Mouse (Mus musculus) c-Kit-positive CD71-positive TER-119-negative erythroid progenitor cells, embryonic 14.5 days (primary cell): ENCODE measurements around the gene Pnmal2.

Source experiments
- DNase-seq: peaks from one replicate; pipeline ENCODE4 v3.0.0-alpha.2; 2013; ENCODE audit warnings: low read depth

Pnmal2 gene

DNA sequence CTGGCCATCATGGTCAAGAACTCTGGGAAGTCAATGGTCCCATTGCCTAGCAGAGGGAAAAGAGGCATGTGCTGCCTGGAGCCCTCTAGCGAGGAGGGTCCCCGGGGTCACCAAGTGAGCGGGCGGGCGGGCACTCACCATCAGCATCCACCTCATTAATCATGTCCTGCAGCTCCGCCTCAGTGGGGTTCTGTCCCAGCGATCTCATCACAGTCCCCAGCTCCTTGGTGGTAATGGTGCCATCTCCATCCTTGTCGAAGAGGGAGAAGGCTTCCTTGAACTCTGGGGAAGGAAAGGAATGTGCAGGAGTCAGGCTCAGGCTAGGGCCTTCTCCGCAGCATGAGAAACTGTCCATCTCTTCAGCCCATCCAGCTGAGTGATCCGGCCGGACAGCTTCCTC is 27.0 kb upstream of the Pnmal2 start:
- no peak for DNase-seq

DNA sequence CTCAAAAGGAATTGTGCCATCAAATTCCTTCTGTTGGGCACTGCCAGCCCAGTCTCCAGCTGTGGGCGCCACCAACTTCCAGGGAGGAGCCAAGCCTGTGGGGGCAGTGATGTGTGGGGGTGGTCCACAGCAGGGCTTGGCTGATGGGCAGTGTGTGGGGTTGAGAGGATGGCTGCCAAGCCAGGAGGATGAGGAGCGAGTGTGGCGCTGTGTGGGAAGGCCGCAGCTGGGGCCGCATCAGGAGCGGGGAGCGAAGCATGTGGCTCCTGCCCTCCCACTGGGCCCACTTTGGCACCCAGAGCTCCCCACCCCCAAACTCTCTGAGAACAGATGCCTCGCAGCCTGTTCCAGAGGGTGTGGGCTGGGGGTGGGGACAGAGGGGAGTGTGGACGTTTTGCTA is 26.5 kb upstream of the Pnmal2 start:
- DNase-seq = no peak

GRCm38 (mm10) chr7:16918670-16919069 is 25.8 kb upstream of the Pnmal2 start:
- DNase-seq = no peak

DNA sequence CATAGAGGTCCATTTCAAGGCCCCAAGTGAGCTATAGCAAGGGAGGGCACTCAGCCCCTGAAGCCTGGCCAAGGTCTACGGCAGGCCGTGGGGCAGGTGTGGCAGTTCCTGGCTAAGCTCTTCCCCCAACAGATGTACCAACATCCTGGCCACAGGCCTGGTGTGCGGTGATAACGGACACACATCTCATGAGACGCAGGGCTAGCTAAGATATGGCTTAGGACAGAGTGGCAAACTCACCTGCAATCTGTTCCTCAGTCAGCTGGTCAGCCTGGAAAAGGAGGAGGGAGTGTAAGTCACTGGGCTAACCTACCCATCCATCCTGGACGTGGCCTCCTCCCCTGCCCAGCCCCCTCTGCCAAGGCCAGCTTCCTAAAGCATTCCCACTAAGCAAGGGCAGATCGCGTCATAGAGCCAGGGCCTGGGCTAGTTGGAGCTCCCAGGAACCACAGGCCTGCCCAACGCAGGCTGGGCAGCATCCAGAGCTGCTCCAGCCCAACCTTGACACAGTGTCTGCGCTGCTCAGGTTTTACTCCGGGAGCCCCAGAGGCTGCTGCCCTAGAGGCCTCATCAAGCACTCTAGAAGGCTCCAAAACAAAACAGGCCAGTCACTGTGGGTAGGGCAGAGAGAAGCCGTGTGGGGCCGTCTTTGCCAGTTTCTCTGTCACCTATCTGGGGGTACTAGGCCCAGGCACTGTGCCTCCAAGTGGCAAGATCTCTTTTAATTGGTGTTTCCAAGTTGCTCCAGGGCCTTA is 24.9 kb upstream of the Pnmal2 start:
- no peak for DNase-seq

DNA sequence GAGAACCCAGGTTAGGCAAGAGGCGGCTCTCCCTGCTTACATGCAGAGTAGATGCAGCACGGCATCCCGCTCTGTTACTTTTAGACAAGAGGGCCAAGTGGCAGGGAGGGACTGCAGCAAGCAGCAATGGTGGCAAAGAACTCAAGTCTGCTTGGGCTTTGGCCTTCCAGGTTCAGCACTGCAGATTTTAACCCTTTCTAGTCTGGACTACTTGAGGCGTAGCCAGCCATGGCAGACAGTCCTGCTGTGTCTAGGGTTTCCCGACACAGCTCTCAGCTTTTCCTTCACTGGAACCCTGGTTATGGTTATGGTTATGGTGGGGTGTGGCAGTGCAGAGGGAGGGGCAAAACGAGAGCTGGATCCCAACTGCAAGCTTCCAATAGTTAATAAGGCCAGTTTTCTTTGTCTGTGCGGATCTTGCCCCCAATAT is 24.3 kb upstream of the Pnmal2 start:
- no peak for DNase-seq

DNA sequence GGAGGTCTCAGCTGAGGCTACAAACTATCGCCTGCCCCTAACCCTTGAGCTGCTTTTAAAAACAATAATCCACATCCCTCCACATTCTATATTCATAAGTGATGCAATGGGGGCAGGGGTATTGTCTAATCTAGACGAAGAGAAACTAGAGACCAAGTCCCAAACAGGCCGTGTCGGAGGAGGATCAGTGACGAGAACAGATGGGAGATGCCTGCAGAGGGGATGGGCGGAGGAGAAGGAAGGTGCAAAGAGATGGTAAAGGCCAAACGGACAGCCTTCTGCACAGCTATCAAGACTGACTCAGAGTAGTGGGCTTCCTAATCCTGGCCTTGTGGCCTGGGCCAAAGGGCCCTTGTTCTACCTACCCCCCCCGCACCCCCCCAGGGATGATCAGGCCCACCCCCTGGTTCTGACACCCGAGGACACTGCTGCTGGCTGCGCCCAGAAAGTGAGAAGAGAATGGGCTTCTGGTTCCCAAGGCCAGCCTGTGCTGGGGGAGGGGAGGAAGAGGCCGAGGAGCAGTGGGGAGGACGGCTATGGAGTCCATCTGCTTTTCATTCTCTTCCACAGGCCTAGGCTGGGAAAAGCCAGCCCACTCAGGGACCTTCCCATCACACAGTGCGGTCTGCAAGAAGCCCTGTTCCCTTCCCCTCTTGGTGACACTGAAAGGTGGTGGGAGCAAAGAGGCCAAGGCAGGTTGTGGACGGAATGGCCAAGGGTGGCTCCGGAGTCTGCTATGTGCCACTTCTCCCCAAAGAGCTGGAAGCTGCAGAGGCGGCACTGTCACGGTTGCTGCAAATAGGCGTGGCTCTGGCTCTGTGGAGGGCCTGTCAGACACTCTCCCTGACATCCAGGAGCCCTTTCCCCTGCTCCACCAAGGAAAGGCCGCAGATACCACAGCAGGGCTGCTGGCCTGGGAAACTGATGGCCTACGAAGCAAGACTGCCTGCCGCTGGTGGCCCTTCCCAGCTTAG is 23.4 kb upstream of the Pnmal2 start:
- DNase-seq = no peak

- DNase-seq = no peak
These were observed 22.6 kb upstream of the Pnmal2 start for GRCm38 (mm10) chr7:16921881-16922335.

DNA sequence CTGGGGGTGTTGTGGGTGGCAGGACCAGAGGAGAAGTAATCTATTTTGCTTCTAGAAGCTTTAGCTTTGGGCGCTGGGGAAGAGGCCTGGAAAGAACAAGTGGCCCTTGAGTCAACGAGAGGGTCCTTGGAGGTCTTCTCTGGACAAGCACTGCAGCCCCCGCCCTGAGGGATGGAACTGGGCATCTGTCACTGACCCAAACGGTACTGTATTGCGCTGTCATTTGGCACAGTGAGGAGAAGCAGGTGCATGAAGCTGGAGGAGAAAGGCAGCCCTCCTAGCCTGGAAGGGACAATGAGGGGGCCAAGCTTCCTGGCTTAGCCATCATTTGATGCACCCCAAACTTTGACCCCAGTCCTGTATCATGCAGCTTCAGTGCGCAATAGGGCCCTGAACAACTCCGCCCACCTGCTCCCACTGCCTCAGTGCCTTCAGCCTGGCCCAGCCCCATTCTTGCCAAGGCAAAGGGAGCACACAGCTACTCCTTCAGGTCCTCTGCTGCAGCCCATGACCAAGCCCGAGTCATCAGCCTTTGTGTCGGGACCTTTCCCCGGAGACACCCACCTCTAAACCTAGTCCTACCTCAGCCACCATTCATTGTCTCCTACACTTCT is 22.0 kb upstream of the Pnmal2 start:
- peak; percentile 39 for DNase-seq

DNA sequence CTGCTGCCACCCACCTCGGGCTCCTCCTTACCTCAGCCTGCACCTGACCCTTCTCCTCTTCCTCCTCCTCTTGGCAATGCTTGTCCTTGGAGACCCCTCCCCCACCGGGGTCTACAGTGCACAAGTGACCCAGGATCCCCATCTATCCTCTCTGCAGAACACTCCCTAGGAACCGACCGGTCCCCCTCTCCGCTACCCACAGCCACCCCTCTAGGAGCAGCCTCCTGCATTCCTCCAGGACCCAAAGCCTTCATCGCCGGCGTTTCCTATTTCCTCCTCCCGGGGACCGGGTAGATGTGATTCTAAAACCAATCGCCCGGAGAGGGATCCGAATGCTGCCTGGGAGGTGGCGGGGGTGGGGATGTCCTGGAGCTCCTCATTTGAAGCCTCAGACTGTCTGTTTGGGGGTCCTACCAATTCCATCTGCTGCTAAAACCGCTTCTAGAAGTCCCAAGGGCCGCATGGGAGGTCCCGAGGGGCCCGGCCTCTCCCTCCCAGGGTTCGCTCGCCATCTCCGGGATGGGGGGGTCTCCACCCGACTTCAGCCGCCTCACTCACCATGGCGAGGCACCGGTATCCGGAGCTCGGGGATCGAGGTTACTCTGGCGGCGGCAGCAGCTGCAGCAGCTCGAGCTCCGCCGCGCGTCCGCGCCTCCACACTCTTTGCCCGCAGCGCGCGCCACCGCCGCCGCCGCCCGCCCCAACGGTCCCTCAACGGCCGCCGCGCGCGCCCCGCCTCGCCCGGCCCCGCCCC is 21.0 kb upstream of the Pnmal2 start:
- no peak for DNase-seq

DNA sequence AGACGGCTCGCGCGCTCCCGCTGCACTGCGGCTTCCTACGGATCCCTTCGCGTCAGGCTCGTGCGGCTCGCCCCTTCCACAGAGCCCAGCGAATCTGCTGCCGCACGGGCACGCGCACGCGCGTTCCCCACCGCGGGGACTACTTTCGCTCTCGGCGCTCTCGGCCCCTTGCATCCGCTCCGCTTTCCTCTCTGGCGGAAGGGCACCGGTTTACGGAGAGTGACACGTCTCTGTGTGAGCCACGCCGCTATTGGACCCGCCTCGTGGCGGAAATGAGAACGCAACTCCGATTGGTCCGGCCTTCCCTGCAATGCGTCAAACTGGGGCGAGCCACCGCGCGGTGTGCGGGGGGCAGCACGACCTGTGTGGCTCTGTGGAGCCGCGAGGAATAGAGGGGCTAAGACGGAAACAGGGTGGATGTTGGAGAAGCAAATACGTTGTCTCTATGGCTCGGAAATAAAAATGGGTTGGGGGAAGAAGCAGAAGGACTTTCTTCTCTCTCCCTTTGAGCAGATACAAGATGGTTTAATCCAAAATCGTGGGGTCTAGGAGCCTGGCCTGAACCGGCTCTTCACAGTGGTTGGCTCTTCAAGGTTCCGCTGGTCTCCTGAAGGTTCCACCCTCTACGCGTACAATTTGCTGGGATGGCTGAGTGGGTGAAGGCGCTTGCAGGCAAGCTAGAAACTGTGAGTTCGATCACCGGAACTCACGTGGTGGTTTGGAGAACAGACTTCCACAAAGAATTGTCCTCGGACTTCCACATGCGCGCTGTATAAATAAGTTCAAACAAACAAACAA is 20.2 kb upstream of the Pnmal2 start, which contains the start of gene Calm3:
Gene Calm3, minus strand, starts transcription at position 78 of the 798 bp plus-strand sequence.
- peak; percentile 99 for DNase-seq

DNA sequence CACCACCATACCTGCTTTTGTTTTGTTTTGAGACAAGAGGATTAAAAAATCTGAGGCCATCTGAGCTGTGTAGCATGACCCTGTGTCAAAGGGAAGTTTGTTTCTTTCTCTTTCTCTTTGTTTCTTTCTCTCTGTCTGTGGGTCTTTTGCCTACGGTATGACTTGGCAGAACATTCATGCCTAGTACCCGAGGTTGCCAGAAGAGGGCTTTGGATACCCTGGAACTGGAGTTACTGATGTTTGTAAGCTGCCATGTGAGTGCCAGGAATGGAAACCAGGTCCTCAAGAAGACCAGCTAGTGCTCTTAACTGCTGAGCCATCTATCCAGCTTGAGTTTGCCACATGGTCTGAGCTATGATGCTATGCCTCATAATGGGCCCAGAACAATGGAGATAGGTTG is 16.1 kb upstream of the Pnmal2 start:
- DNase-seq = no peak

- DNase-seq = no peak
These were observed 13.6 kb upstream of the Pnmal2 start for GRCm38 (mm10) chr7:16930850-16931249.

GRCm38 (mm10) chr7:16931968-16932627 is 12.4 kb upstream of the Pnmal2 start:
- peak; percentile 82 for DNase-seq

DNA sequence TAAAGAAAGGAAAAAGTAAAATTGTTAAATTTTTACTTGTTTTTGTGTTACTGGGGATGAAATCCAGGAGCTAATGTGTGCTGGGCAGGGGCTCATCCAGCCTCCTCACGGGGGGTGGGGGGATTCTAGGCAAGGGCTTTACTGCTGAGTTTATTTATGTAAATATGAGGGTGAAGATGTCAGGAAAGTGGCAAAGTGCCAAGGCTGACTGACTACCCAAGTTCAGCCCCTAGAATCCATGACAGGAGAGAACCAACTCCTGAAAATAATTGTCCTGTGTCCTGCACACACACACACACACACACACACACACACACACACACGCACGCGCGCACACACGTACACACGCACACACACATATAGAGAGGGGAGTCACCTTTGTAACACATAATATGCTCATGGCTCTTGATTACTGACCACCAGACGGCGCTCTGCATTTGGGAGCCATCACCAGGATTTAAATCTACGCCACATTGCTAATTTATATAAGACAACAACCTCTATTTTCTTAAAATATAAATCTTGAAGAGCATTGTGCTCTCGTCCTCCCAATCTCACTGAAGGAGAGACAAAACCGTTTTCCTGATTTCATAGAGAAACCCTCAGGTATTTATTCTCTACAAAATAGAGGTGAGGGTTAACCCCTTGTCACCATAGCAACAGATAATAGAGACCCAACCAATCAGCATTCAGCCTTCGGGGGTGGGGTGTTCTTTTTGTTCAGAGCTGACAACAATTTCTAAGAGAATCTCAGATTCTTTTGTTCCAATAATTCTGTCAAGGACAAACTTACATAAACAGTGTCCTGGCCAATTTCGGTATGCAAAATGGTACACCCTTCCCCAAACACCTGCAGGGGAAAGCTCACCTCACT is 11.5 kb upstream of the Pnmal2 start:
- no peak for DNase-seq

- no peak for DNase-seq
These were observed 7.2 kb upstream of the Pnmal2 start for GRCm38 (mm10) chr7:16937312-16937711.

- DNase-seq = no peak
These were observed 6.2 kb upstream of the Pnmal2 start for GRCm38 (mm10) chr7:16938117-16938791.

- no peak for DNase-seq
These were observed 4.2 kb upstream of the Pnmal2 start for GRCm38 (mm10) chr7:16940292-16940691.

- DNase-seq = no peak
These were observed 1.6 kb upstream of the Pnmal2 start for GRCm38 (mm10) chr7:16942861-16943260.
